Mouse (Mus musculus): ENCODE measurements at regions not wholly inside any gene's neighbourhood (a gene's known extent, or its start where the extent isn't known, plus 50 kb on each side); places are given as distances from the start of the nearest gene placed in this dataset.

DNA sequence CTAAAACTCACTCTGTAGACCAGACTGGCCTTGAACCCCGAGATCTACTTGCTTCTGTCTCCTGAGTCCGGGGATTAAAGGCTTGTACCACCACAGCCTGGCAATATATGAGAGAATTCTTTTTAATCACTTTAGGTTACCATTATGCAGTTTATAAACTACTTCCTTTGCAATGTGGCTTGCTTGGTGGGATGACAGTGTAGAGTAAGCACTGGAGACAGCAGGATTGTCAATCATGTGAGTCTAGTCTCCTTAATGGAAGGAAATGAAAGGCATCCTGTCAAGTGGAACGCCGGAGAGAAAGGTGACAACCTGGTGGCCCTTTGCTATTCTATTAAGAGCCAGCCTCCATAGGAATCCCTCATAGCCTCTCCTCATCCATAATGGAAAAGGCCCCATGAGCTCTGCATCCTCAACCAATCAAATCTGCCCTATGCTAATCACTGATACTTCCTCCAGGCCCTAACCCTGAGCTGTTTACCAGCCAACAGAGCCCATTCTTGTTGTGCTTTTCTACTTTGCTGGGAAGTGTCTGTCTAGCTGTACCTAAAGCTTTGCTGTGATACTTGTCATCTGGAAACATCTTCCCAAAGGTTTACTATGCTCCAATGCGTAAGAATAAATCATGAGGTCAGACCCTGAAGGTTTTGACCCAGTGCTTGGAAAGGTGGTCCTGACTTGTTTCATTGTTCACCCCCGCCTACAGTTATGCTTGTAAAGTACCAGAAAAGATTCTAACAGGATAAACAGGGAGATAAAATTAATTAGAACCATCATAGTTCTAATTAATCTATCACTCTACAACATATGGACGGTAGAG, 130.0 kb upstream of the Bank1 start:
- no peak for TF ChIP-seq CTCF (IDR thresholded peaks at IDR 0.05)
- TF ChIP-seq EP300 (IDR thresholded peaks at IDR 0.05): no peak

All from lung, postnatal 0 days (tissue).